Mouse (Mus musculus) lung, postnatal 0 days (tissue): ENCODE results near the gene Smarcd2. TPM values are rescaled to one million over a fixed set of nuclear protein-coding genes. Genes with fewer than 3 reads are reported as not detected.

Experiments
- ATAC-seq: fragments of 200-750 bp; cut with Nextera tagmentation; 2 replicates; pipeline ENCODE4 v1.8.0; 2017; ENCODE audit warnings: moderate library complexity
- DNase-seq: peaks from one replicate; pipeline ENCODE4 v3.0.0-alpha.2; 2016; ENCODE audit warnings: low spot score
- H3K27ac ChIP-seq: fragments of 300-500 bp; sonication (generic); 2 replicates; pipeline ENCODE4 v1.5.1; 2014; ENCODE audit warnings: antibody characterized with exemption, mild to moderate bottlenecking, low read length, mixed read lengths
- H3K27me3 ChIP-seq: fragments of 300-500 bp; sonication (generic); replicated peaks from 2 replicates; pipeline ENCODE4 v1.6.1; 2014; ENCODE audit warnings: low read length, mixed read lengths; ENCODE audit not compliant: insufficient read depth
- H3K36me3 ChIP-seq: fragments of 300-500 bp; sonication (generic); 2 replicates; pipeline ENCODE4 v1.6.1; 2014; ENCODE audit warnings: low read length, mixed read lengths; ENCODE audit not compliant: insufficient read depth
- H3K4me1 ChIP-seq: fragments of 300-500 bp; sonication (generic); 2 replicates; pipeline ENCODE4 v1.6.1; 2014; ENCODE audit warnings: antibody characterized with exemption, low read depth, low read length, mixed read lengths; ENCODE audit not compliant: insufficient read depth
- H3K4me2 ChIP-seq: fragments of 300-500 bp; sonication (generic); replicated peaks from 2 replicates; pipeline ENCODE4 v1.6.1; 2014; ENCODE audit warnings: low read depth, mild to moderate bottlenecking, low read length, moderate library complexity, mixed read lengths
- H3K4me3 ChIP-seq: fragments of 300-500 bp; sonication (generic); 2 replicates; pipeline ENCODE4 v1.5.1; 2014; ENCODE audit warnings: low read depth, low read length
- H3K9ac ChIP-seq: fragments of 300-500 bp; sonication (generic); replicated peaks from 2 replicates; pipeline ENCODE4 v1.6.1; 2014; ENCODE audit warnings: low read depth, mild to moderate bottlenecking
- H3K9me3 ChIP-seq: fragments of 300-500 bp; sonication (generic); 2 replicates; pipeline ENCODE4 v1.6.1; 2016; ENCODE audit warnings: low read length, mixed read lengths
- CTCF ChIP-seq: IDR thresholded peaks from 2 replicates; pipeline ENCODE4 v1.5.1; 2016; ENCODE audit warnings: antibody characterized with exemption, mild to moderate bottlenecking
- EP300 ChIP-seq: IDR thresholded peaks from 2 replicates; pipeline ENCODE4 v1.6.1; 2016; ENCODE audit warnings: antibody characterized with exemption, mild to moderate bottlenecking, control low read depth
- WGBS: fragments of 180-500 bp; shearing (Covaris S2); extraction: QIAGEN DNeasy Blood & Tissue Kit; methylation state at CpG from one replicate; pipeline ENCODE4 v1.1.7; 2014; 5-methylcytosine and 5-hydroxymethylcytosine counted together
- polyA plus RNA-seq: library from polyadenylated mRNA; unstranded; fragments of >200 nt; fragmentation: Nextera tagmentation; extraction: Ambion mirVana; gene quantifications from 2 replicates; pipeline ENCODE4 v1.2.1, GENCODE M21; 2015

Smarcd2 gene
- polyA plus RNA-seq, 1 experiment from 2014 or later: 46.9 TPM

DNA sequence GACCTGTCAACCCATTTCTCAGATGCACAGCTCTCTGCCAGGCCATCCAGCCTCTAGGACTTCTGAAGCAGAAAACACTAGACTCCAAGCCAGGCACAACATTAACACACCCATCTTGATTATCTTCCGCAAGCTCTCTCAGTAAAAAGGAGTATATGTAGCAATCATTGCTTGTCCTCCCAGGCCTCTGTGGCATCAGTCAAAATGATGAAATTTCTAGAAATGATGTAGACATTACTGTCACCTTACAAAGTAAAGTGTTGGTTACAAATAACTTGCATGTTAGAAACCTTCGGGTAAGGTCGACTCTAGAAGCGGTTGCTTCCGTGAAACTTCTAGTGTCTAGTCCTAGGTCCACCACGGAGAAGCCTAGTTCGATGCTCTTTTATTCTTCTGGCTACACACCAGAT, 57.3 kb downstream of the Smarcd2 start:
- DNase-seq: peak; percentile 66

GRCm38 (mm10) chr11:106214856-106215255, 57.9 kb downstream of the Smarcd2 start:
- H3K9me3 ChIP-seq: no peaks in the 10 kb centered on the region

More for the DNA sequence above, 57.3 kb downstream of the Smarcd2 start:
- 16% methylated on average over 7 of the region's 7 CpGs for WGBS
- TF ChIP-seq EP300 (no peak), CTCF (no peak)
- Histone ChIP-seq H3K27ac (peak overlapping the region; percentile 96), H3K27me3 (no peaks in the 10 kb centered on the region), H3K4me2 (peak overlapping the region; percentile 69), H3K9ac (peak overlapping the region; percentile 64), H3K36me3 (peaks cover 10% of the 10 kb centered on the region; the same call in 1 of the 2 replicates), H3K4me3 (peak overlapping the region; percentile 99), H3K9me3 (no peaks in the 10 kb centered on the region), H3K4me1 (peaks cover 10% of the 10 kb centered on the region; the same call in 1 of the 2 replicates)
- ATAC-seq: no peak

More at GRCm38 (mm10) chr11:106214856-106215255, 57.9 kb downstream of the Smarcd2 start:
- Histone ChIP-seq H3K27me3 (no peaks in the 10 kb centered on the region), H3K4me3 (peak overlapping the region; percentile 99; the same call in 1 of the 2 replicates), H3K27ac (peak overlapping the region; percentile 96; the same call in 1 of the 2 replicates), H3K4me2 (peak overlapping the region; percentile 69; the same call in 1 of the 2 replicates), H3K9ac (0 out of 2 replicates have a peak overlapping the region, but pooled peaks have one; percentile 64), H3K4me1 (peaks cover 10% of the 10 kb centered on the region; the same call in 1 of the 2 replicates), H3K36me3 (peaks cover 12% of the 10 kb centered on the region; the same call in 1 of the 2 replicates)
- ATAC-seq: no peak
- no peak for TF ChIP-seq EP300
- no peak for TF ChIP-seq CTCF
- DNase-seq: no peak
- 93% methylated on average over 5 of the region's 5 CpGs for WGBS

Other genes with a start within 250 kb of the Smarcd2 start
- 26.6 and 28.9 TPM in 2 replicates for gene Dcaf7, start 236.1 kb downstream of the Smarcd2 start, polyA plus RNA-seq
- 5.1 and 5.7 TPM in 2 replicates for gene Taco1, start 206.9 kb downstream of the Smarcd2 start, polyA plus RNA-seq
- gene Map3k3, start 188.4 kb downstream of the Smarcd2 start, polyA plus RNA-seq: 25.3 and 26.0 TPM in 2 replicates
- not detected in 2 replicates for gene Gm10840, start 112.1 kb downstream of the Smarcd2 start, polyA plus RNA-seq
- 225 and 226 TPM in 2 replicates for gene Limd2, start 112.1 kb downstream of the Smarcd2 start, polyA plus RNA-seq
- gene Strada, start 70.8 kb downstream of the Smarcd2 start, polyA plus RNA-seq: 14.9 and 15.4 TPM in 2 replicates
- gene Ccdc47, start 56.6 kb downstream of the Smarcd2 start, polyA plus RNA-seq: 67.7 and 71.1 TPM in 2 replicates
- gene Ddx42, start 56.0 kb downstream of the Smarcd2 start, polyA plus RNA-seq: 35.3 and 38.4 TPM in 2 replicates
- gene Ftsj3, start 16.9 kb downstream of the Smarcd2 start, polyA plus RNA-seq: 18.7 and 19.0 TPM in 2 replicates
- gene Psmc5, start 16.8 kb downstream of the Smarcd2 start, polyA plus RNA-seq: 150 and 153 TPM in 2 replicates
- 0.06 and 0.07 TPM in 2 replicates for gene Tcam1, start 3.7 kb upstream of the Smarcd2 start, polyA plus RNA-seq
- gene Gh, start 28.9 kb upstream of the Smarcd2 start, polyA plus RNA-seq: not detected in 2 replicates
- gene Cd79b, start 41.8 kb upstream of the Smarcd2 start, polyA plus RNA-seq: 10.8 and 11.8 TPM in 2 replicates
- 0.04 TPM in 1 of 2 replicates, not detected in the other for gene Scn4a, start 80.3 kb upstream of the Smarcd2 start, polyA plus RNA-seq
- 8.9 and 10.2 TPM in 2 replicates for gene Prr29, start 92.5 kb upstream of the Smarcd2 start, polyA plus RNA-seq
- gene Icam2, start 115.1 kb upstream of the Smarcd2 start, polyA plus RNA-seq: 284 and 329 TPM in 2 replicates
- 5.4 and 6.3 TPM in 2 replicates for gene Ern1, start 214.9 kb upstream of the Smarcd2 start, polyA plus RNA-seq